Mouse (Mus musculus): ENCODE data around the gene Trmt1.

Trmt1 gene

GRCm38 (mm10) chr8:84731371-84732177 lies 45.5 kb downstream of the Trmt1 start:
- DNase-seq (ENCODE audit: low read depth, low spot score), result no peak

- no peak for DNase-seq (ENCODE audit: low read depth, low spot score)
These were observed 46.4 kb downstream of the Trmt1 start for GRCm38 (mm10) chr8:84732545-84732944.

- no peak for DNase-seq (ENCODE audit: low read depth, low spot score)
These were observed 46.9 kb downstream of the Trmt1 start for GRCm38 (mm10) chr8:84732996-84733395.

GRCm38 (mm10) chr8:84733959-84734358 lies 47.9 kb downstream of the Trmt1 start:
- no peak for DNase-seq (ENCODE audit: low read depth, low spot score)

GRCm38 (mm10) chr8:84734680-84735079 lies 48.6 kb downstream of the Trmt1 start:
- no peak for DNase-seq (ENCODE audit: low read depth, low spot score)

- no peak for DNase-seq (ENCODE audit: low read depth, low spot score)
These were observed 49.5 kb downstream of the Trmt1 start for GRCm38 (mm10) chr8:84735597-84735996.

- DNase-seq (ENCODE audit: low read depth, low spot score), result no peak
These were observed 50.4 kb downstream of the Trmt1 start for GRCm38 (mm10) chr8:84736521-84736920.

GRCm38 (mm10) chr8:84737608-84738007 lies 51.5 kb downstream of the Trmt1 start:
- DNase-seq (ENCODE audit: low read depth, low spot score), result peak; percentile 58

- DNase-seq (ENCODE audit: low read depth, low spot score), result no peak
These were observed 52.2 kb downstream of the Trmt1 start for GRCm38 (mm10) chr8:84738266-84738665.

- DNase-seq (ENCODE audit: low read depth, low spot score), result no peak
These were observed 52.8 kb downstream of the Trmt1 start for GRCm38 (mm10) chr8:84738715-84739400.

GRCm38 (mm10) chr8:84739401-84739742 lies 53.3 kb downstream of the Trmt1 start:
- no peak for DNase-seq (ENCODE audit: low read depth, low spot score)

- DNase-seq (ENCODE audit: low read depth, low spot score), result no peak
These were observed 55.1 kb downstream of the Trmt1 start for GRCm38 (mm10) chr8:84740895-84741843.

- DNase-seq (ENCODE audit: low read depth, low spot score), result no peak
These were observed 56.3 kb downstream of the Trmt1 start for GRCm38 (mm10) chr8:84742171-84743053.

- no peak for DNase-seq (ENCODE audit: low read depth, low spot score)
These were observed 56.9 kb downstream of the Trmt1 start for GRCm38 (mm10) chr8:84743054-84743415.

GRCm38 (mm10) chr8:84743517-84744420 lies 57.7 kb downstream of the Trmt1 start:
- DNase-seq (ENCODE audit: low read depth, low spot score), result no peak

- DNase-seq (ENCODE audit: low read depth, low spot score), result no peak
These were observed 59.2 kb downstream of the Trmt1 start for GRCm38 (mm10) chr8:84745032-84745925.

Measured in retina, adult 2 months (tissue).